8 mouse cellular contexts compared by ENCODE assay signal in genomic region chr11:97025721-97026344, GRCm38 (mm10). TPM values are rescaled to one million over a fixed set of nuclear protein-coding genes. Genes with fewer than 3 reads are reported as not detected.
DNase-seq lines count a peak whose midpoint lies in the region; ATAC-seq and TF ChIP-seq lines count a peak whose summit lies in the region.

No protein-coding gene starts in this region.

- H3K27me3 ChIP-seq in CH12.LX (replicated peaks): no peaks in the 10 kb centered on the region
- peaks cover 44% of the 10 kb centered on the region for H3K27me3 ChIP-seq in forebrain, embryonic 11.5 days (ENCODE audit: control insufficient read depth, insufficient read depth, low read length)
- peaks cover 46% of the 10 kb centered on the region for H3K27me3 ChIP-seq in heart, postnatal 0 days (ENCODE audit: control insufficient read depth, insufficient read depth, low read length)
- peaks cover 41% of the 10 kb centered on the region for H3K27me3 ChIP-seq in liver, embryonic 16.5 days (ENCODE audit: control insufficient read depth, insufficient read depth, low read depth, low read length)
- peaks cover 45% of the 10 kb centered on the region for H3K27me3 ChIP-seq in neural tube, embryonic 12.5 days (replicated peaks)
- H3K27me3 ChIP-seq in testis, adult 2 months (ENCODE audit: control insufficient read depth, insufficient read depth, low read length): peaks cover 3% of the 10 kb centered on the region

- peak overlapping the region; percentile 98 for H3K27ac ChIP-seq in CH12.LX (ENCODE audit: insufficient read depth, low read depth)
- no peak overlapping the region for H3K27ac ChIP-seq in forebrain, embryonic 11.5 days (ENCODE audit: low read depth, low read length)
- peak overlapping the region; percentile 57 for H3K27ac ChIP-seq in heart, postnatal 0 days (ENCODE audit: low read depth)
- H3K27ac ChIP-seq in liver, embryonic 16.5 days (ENCODE audit: low read length): no peak overlapping the region
- no peak overlapping the region for H3K27ac ChIP-seq in neural tube, embryonic 12.5 days
- no peak overlapping the region for H3K27ac ChIP-seq in testis, adult 2 months (ENCODE audit: control insufficient read depth, insufficient read depth, low read depth, low read length)

- peak; percentile 96 for DNase-seq in CH12.LX (ENCODE audit: extremely low read depth)
- peak; percentile 78 for DNase-seq in c-Kit-positive CD71-positive TER-119-negative erythroid progenitor cells, embryonic 14.5 days (ENCODE audit: low read depth)
- peak; percentile 93 for DNase-seq in forebrain, embryonic 11.5 days (ENCODE audit: low spot score)
- DNase-seq in heart, postnatal 0 days (ENCODE audit: low spot score): peak; percentile 88
- DNase-seq in kidney, postnatal 36 days: peak; percentile 87 to 94

- TF ChIP-seq POLR2A in CH12.LX (IDR thresholded peaks at IDR 0.05; ENCODE audit: low read depth, low read length): peak; percentile 80
- TF ChIP-seq POLR2A in testis, adult 2 months (IDR thresholded peaks at IDR 0.05; ENCODE audit: control insufficient read depth, low read depth, low read length): no peak

- H3K9me3 ChIP-seq in CH12.LX (replicated peaks; ENCODE audit: low read length): no peaks in the 10 kb centered on the region
- no peaks in the 10 kb centered on the region for H3K9me3 ChIP-seq in forebrain, embryonic 11.5 days (ENCODE audit: control insufficient read depth, low read length)
- H3K9me3 ChIP-seq in heart, postnatal 0 days (replicated peaks; ENCODE audit: control insufficient read depth, low read length): no peaks in the 10 kb centered on the region
- no peaks in the 10 kb centered on the region for H3K9me3 ChIP-seq in liver, embryonic 16.5 days (replicated peaks; ENCODE audit: control insufficient read depth, low read length)
- H3K9me3 ChIP-seq in neural tube, embryonic 12.5 days: no peaks in the 10 kb centered on the region

- no peak; the same call in none of the 2 replicates for TF ChIP-seq RAD21 in CH12.LX (IDR thresholded peaks at IDR 0.05; ENCODE audit: low read depth, low read length)

- H3K4me3 ChIP-seq in CH12.LX (replicated peaks in 1 of 3; ENCODE audit: low read depth in 2 of 3, low read length in 2 of 3, poor library complexity in 1 of 3): peak overlapping the region; percentile 56 to 58 (median 57)
- H3K4me3 ChIP-seq in forebrain, embryonic 11.5 days (ENCODE audit: low read depth, low read length): peak overlapping the region; percentile 20; the same call in 1 of the 2 replicates
- H3K4me3 ChIP-seq in heart, postnatal 0 days (ENCODE audit: low read depth, low read length): peak overlapping the region; percentile 34
- peak overlapping the region; percentile 25 for H3K4me3 ChIP-seq in liver, embryonic 16.5 days (ENCODE audit: low read depth, low read length)
- H3K4me3 ChIP-seq in neural tube, embryonic 12.5 days: peak overlapping the region; percentile 17
- peak overlapping the region; percentile 32 for H3K4me3 ChIP-seq in testis, adult 2 months (ENCODE audit: control insufficient read depth, low read depth, low read length)

- peaks cover 8 to 55% of the 10 kb centered on the region in 2 experiments for H3K4me1 ChIP-seq in CH12.LX (ENCODE audit: control insufficient read depth in 1 of 2, insufficient read depth in 2 of 2)
- H3K4me1 ChIP-seq in forebrain, embryonic 11.5 days (replicated peaks; ENCODE audit: control insufficient read depth, insufficient read depth, low read length): peaks cover 20% of the 10 kb centered on the region
- peaks cover 13% of the 10 kb centered on the region; the same call in 1 of the 2 replicates for H3K4me1 ChIP-seq in heart, postnatal 0 days (ENCODE audit: control insufficient read depth, insufficient read depth)
- peaks cover 25% of the 10 kb centered on the region for H3K4me1 ChIP-seq in liver, embryonic 16.5 days (ENCODE audit: control insufficient read depth, low read depth, low read length)
- peaks cover 31% of the 10 kb centered on the region for H3K4me1 ChIP-seq in neural tube, embryonic 12.5 days
- H3K4me1 ChIP-seq in testis, adult 2 months (ENCODE audit: control insufficient read depth, insufficient read depth, low read length): peaks cover 27% of the 10 kb centered on the region

- peak overlapping the region; percentile 70 for H3K4me2 ChIP-seq in CH12.LX (ENCODE audit: insufficient read depth, low read depth, poor library complexity, severe bottlenecking)
- H3K4me2 ChIP-seq in forebrain, embryonic 11.5 days (ENCODE audit: low read depth, low read length, severe bottlenecking): peak overlapping the region; percentile 48
- H3K4me2 ChIP-seq in heart, postnatal 0 days (ENCODE audit: low read depth, low read length): peak overlapping the region; percentile 64
- H3K4me2 ChIP-seq in liver, embryonic 16.5 days (ENCODE audit: low read depth, low read length): peak overlapping the region; percentile 64
- peak overlapping the region; percentile 55 for H3K4me2 ChIP-seq in neural tube, embryonic 12.5 days (replicated peaks)

- TF ChIP-seq EP300 in CH12.LX (IDR thresholded peaks at IDR 0.05; ENCODE audit: low read length): peak; percentile 49; the same call in 1 of the 2 replicates
- no peak for TF ChIP-seq EP300 in heart, postnatal 0 days (IDR thresholded peaks at IDR 0.05; ENCODE audit: low read depth)

- ATAC-seq in forebrain, embryonic 11.5 days (replicated peaks; ENCODE audit: low FRiP score): peak; percentile 59
- ATAC-seq in heart, postnatal 0 days (ENCODE audit: insufficient read depth, low read depth): peak; percentile 13; the same call in 1 of the 2 replicates
- peak; percentile 35; the same call in 1 of the 2 replicates for ATAC-seq in liver, embryonic 16.5 days (ENCODE audit: low read depth)
- ATAC-seq in neural tube, embryonic 12.5 days (ENCODE audit: low FRiP score, low read depth): peak; percentile 12; the same call in 1 of the 2 replicates

- dilution Hi-C loops in CH12.LX (cut with MboI; ENCODE audit: extremely low pct_ligation_motif_present, extremely low pct_unique_long_range_greater_than_20kb, low sequenced_read_pairs): no loop called here

- H3K36me3 ChIP-seq in CH12.LX (replicated peaks in 1 of 2; ENCODE audit: control insufficient read depth in 1 of 2, insufficient read depth in 1 of 2, low read length in 1 of 2): peaks cover 10 to 38% of the 10 kb centered on the region in 2 experiments
- H3K36me3 ChIP-seq in forebrain, embryonic 11.5 days (ENCODE audit: control insufficient read depth, insufficient read depth, low read length): no peaks in the 10 kb centered on the region
- no peaks in the 10 kb centered on the region for H3K36me3 ChIP-seq in heart, postnatal 0 days (replicated peaks; ENCODE audit: control insufficient read depth, insufficient read depth, low read length)
- H3K36me3 ChIP-seq in liver, embryonic 16.5 days (ENCODE audit: control insufficient read depth, insufficient read depth): no peaks in the 10 kb centered on the region
- H3K36me3 ChIP-seq in neural tube, embryonic 12.5 days: no peaks in the 10 kb centered on the region
- no peaks in the 10 kb centered on the region for H3K36me3 ChIP-seq in testis, adult 2 months (ENCODE audit: control insufficient read depth, insufficient read depth, low read length)

- H3K9ac ChIP-seq in CH12.LX (ENCODE audit: insufficient read depth, low read depth): peak overlapping the region; percentile 86
- peak overlapping the region; percentile 39 for H3K9ac ChIP-seq in forebrain, embryonic 11.5 days (ENCODE audit: low read length)
- peak overlapping the region; percentile 33 for H3K9ac ChIP-seq in heart, postnatal 0 days (replicated peaks; ENCODE audit: low read depth, low read length)
- no peak overlapping the region for H3K9ac ChIP-seq in liver, embryonic 16.5 days (ENCODE audit: low read depth, low read length)
- H3K9ac ChIP-seq in neural tube, embryonic 12.5 days: peak overlapping the region; percentile 44; the same call in 1 of the 2 replicates

- in situ Hi-C loops in CH12.LX (cut with MboI; ENCODE audit: low pct_ligation_motif_present, low pct_unique_long_range_greater_than_20kb, low sequenced_read_pairs): no loop called here

- WGBS in forebrain, embryonic 11.5 days: 0% methylated on average over 17 of the region's 17 CpGs
- 5% methylated on average over 17 of the region's 17 CpGs for WGBS in heart, postnatal 0 days
- 9% methylated on average over 17 of the region's 17 CpGs for WGBS in liver, embryonic 16.5 days (ENCODE audit: insufficient replicate concordance)
- WGBS in neural tube, embryonic 12.5 days: under 1% methylated on average over 17 of the region's 17 CpGs

- peak; percentile 88 to 99 for TF ChIP-seq CTCF in CH12.LX (conservative IDR thresholded peaks at IDR 0.05 in 1 of 2, IDR thresholded peaks at IDR 0.05 in 1 of 2; ENCODE audit: low read depth in 2 of 2, low read length in 2 of 2)
- TF ChIP-seq CTCF in heart, postnatal 0 days (IDR thresholded peaks at IDR 0.05; ENCODE audit: low read depth): peak; percentile 96
- peak; percentile 98 for TF ChIP-seq CTCF in testis, adult 2 months (IDR thresholded peaks at IDR 0.05; ENCODE audit: control insufficient read depth, insufficient read depth, insufficient replicate concordance, low read depth, low read length)

- peaks cover 35% of the 10 kb centered on the region for H3K79me2 ChIP-seq in CH12.LX (replicated peaks; ENCODE audit: control insufficient read depth, extremely low read depth, insufficient read depth, poor library complexity, severe bottlenecking)

RNA-seq across cellular contexts. Expression of gene Scrn2, which starts 3.9 kb away (rescaled TPM):
- total RNA-seq in CH12.LX (2012; rRNA removed) (55.8 and 63.9 TPM in 2 replicates), CH12.LX (2014; rRNA removed) (34.5 and 37.5 TPM in 2 replicates)
- 35.2 and 41.1 TPM in 2 replicates for polyA plus RNA-seq in CH12.LX (2012; ENCODE audit: insufficient read length, low read depth)
- polyA plus RNA-seq in forebrain, embryonic 11.5 days (2014; fragmentation: Nextera tagmentation; extraction: Ambion mirVana): 31.2 and 31.6 TPM in 2 replicates
- 29.3 and 31.7 TPM in 2 replicates for total RNA-seq in heart, postnatal 0 days (2014; rRNA removed; ENCODE audit: low replicate concordance)
- polyA plus RNA-seq in heart, postnatal 0 days (2015; fragmentation: Nextera tagmentation; extraction: Ambion mirVana): 16.6 and 19.0 TPM in 2 replicates
- 11.1 and 12.2 TPM in 2 replicates for polyA plus RNA-seq in liver, embryonic 16.5 days (2015; fragmentation: Nextera tagmentation; extraction: Ambion mirVana)
- polyA plus RNA-seq in neural tube, embryonic 12.5 days (2016; fragmentation: Nextera tagmentation; extraction: Ambion mirVana): 19.8 and 21.9 TPM in 2 replicates
- 8.9 and 9.4 TPM in 2 replicates for polyA plus RNA-seq in testis, adult 2 months (2012; rRNA removed)

RNA-seq across cellular contexts. Expression of gene Sp6, which starts 12.6 kb away (rescaled TPM):
- total RNA-seq in CH12.LX (2012; rRNA removed): 44.3 and 65.5 TPM in 2 replicates
- total RNA-seq in CH12.LX (2014; rRNA removed): 15.8 and 18.4 TPM in 2 replicates
- 10.0 and 10.1 TPM in 2 replicates for polyA plus RNA-seq in CH12.LX (2012; ENCODE audit: insufficient read length, low read depth)
- 0.17 TPM in 1 of 2 replicates, not detected in the other for polyA plus RNA-seq in forebrain, embryonic 11.5 days (2014; fragmentation: Nextera tagmentation; extraction: Ambion mirVana)
- total RNA-seq in heart, postnatal 0 days (2014; rRNA removed; ENCODE audit: low replicate concordance): 0.04 and 0.19 TPM in 2 replicates
- polyA plus RNA-seq in heart, postnatal 0 days (2015; fragmentation: Nextera tagmentation; extraction: Ambion mirVana): 0.08 TPM in 1 of 2 replicates, not detected in the other
- not detected in 2 replicates for polyA plus RNA-seq in liver, embryonic 16.5 days (2015; fragmentation: Nextera tagmentation; extraction: Ambion mirVana)
- polyA plus RNA-seq in neural tube, embryonic 12.5 days (2016; fragmentation: Nextera tagmentation; extraction: Ambion mirVana): 0.23 and 0.34 TPM in 2 replicates
- 0.22 and 0.32 TPM in 2 replicates for polyA plus RNA-seq in testis, adult 2 months (2012; rRNA removed)

RNA-seq across cellular contexts. Expression of gene Lrrc46, which starts 15.4 kb away (rescaled TPM):
- 0.38 and 0.46 TPM in 2 replicates for total RNA-seq in CH12.LX (2012; rRNA removed)
- total RNA-seq in CH12.LX (2014; rRNA removed): 0.23 TPM in 1 of 2 replicates, not detected in the other
- polyA plus RNA-seq in CH12.LX (2012; ENCODE audit: insufficient read length, low read depth): 0.91 and 1.0 TPM in 2 replicates
- polyA plus RNA-seq in forebrain, embryonic 11.5 days (2014; fragmentation: Nextera tagmentation; extraction: Ambion mirVana): 3.8 and 4.2 TPM in 2 replicates
- 0.80 TPM in 1 of 2 replicates, not detected in the other for total RNA-seq in heart, postnatal 0 days (2014; rRNA removed; ENCODE audit: low replicate concordance)
- 0.53 and 0.65 TPM in 2 replicates for polyA plus RNA-seq in heart, postnatal 0 days (2015; fragmentation: Nextera tagmentation; extraction: Ambion mirVana)
- polyA plus RNA-seq in liver, embryonic 16.5 days (2015; fragmentation: Nextera tagmentation; extraction: Ambion mirVana): 0.40 and 0.41 TPM in 2 replicates
- 2.2 and 2.9 TPM in 2 replicates for polyA plus RNA-seq in neural tube, embryonic 12.5 days (2016; fragmentation: Nextera tagmentation; extraction: Ambion mirVana)
- polyA plus RNA-seq in testis, adult 2 months (2012; rRNA removed): 795 and 824 TPM in 2 replicates

RNA-seq across cellular contexts. Expression of gene Mrpl10, which starts 15.5 kb away (rescaled TPM):
- 111 and 119 TPM in 2 replicates for total RNA-seq in CH12.LX (2012; rRNA removed)
- 93.2 and 104 TPM in 2 replicates for total RNA-seq in CH12.LX (2014; rRNA removed)
- 110 and 132 TPM in 2 replicates for polyA plus RNA-seq in CH12.LX (2012; ENCODE audit: insufficient read length, low read depth)
- 76.4 and 76.6 TPM in 2 replicates for polyA plus RNA-seq in forebrain, embryonic 11.5 days (2014; fragmentation: Nextera tagmentation; extraction: Ambion mirVana)
- total RNA-seq in heart, postnatal 0 days (2014; rRNA removed; ENCODE audit: low replicate concordance): 77.7 and 81.2 TPM in 2 replicates
- polyA plus RNA-seq in heart, postnatal 0 days (2015; fragmentation: Nextera tagmentation; extraction: Ambion mirVana): 67.0 and 67.3 TPM in 2 replicates
- 28.8 and 33.5 TPM in 2 replicates for polyA plus RNA-seq in liver, embryonic 16.5 days (2015; fragmentation: Nextera tagmentation; extraction: Ambion mirVana)
- polyA plus RNA-seq in neural tube, embryonic 12.5 days (2016; fragmentation: Nextera tagmentation; extraction: Ambion mirVana): 66.9 and 68.3 TPM in 2 replicates
- 41.7 and 47.6 TPM in 2 replicates for polyA plus RNA-seq in testis, adult 2 months (2012; rRNA removed)

RNA-seq across cellular contexts. Expression of gene Osbpl7, which starts 24.6 kb away (rescaled TPM):
- 14.2 and 17.6 TPM in 2 replicates for total RNA-seq in CH12.LX (2012; rRNA removed)
- total RNA-seq in CH12.LX (2014; rRNA removed): 6.6 and 7.4 TPM in 2 replicates
- polyA plus RNA-seq in CH12.LX (2012; ENCODE audit: insufficient read length, low read depth): 22.1 and 24.4 TPM in 2 replicates
- polyA plus RNA-seq in forebrain, embryonic 11.5 days (2014; fragmentation: Nextera tagmentation; extraction: Ambion mirVana): 6.7 and 7.7 TPM in 2 replicates
- total RNA-seq in heart, postnatal 0 days (2014; rRNA removed; ENCODE audit: low replicate concordance): 8.6 and 10.6 TPM in 2 replicates
- polyA plus RNA-seq in heart, postnatal 0 days (2015; fragmentation: Nextera tagmentation; extraction: Ambion mirVana): 2.7 and 3.0 TPM in 2 replicates
- polyA plus RNA-seq in liver, embryonic 16.5 days (2015; fragmentation: Nextera tagmentation; extraction: Ambion mirVana): 2.6 and 3.6 TPM in 2 replicates
- 11.1 and 11.4 TPM in 2 replicates for polyA plus RNA-seq in neural tube, embryonic 12.5 days (2016; fragmentation: Nextera tagmentation; extraction: Ambion mirVana)
- polyA plus RNA-seq in testis, adult 2 months (2012; rRNA removed): 75.7 and 82.3 TPM in 2 replicates

Comparison
In these comparisons a context has a peak if more than half of its experiments do, and no peak if none do; other contexts are left out.
1. H3K27ac ChIP-seq: peak in CH12.LX (single experiment) and heart, postnatal 0 days (single experiment); none in forebrain, embryonic 11.5 days (single experiment), liver, embryonic 16.5 days (single experiment), neural tube, embryonic 12.5 days (single experiment) and testis, adult 2 months (single experiment).
2. RNA of gene Lrrc46, which starts 15.4 kb away (polyA plus RNA-seq): 795 to 824 TPM in testis, adult 2 months; 3.8 to 4.2 TPM in forebrain, embryonic 11.5 days, 2.2 to 2.9 TPM in neural tube, embryonic 12.5 days, 0.91 to 1.0 TPM in CH12.LX, 0.53 to 0.65 TPM in heart, postnatal 0 days and 0.40 to 0.41 TPM in liver, embryonic 16.5 days; every median in the first group is over 100 times any median in the second.
3. Peak in every context shown above with its lines, with median percentiles within 50 percentile points of each other: DNase-seq, H3K4me2 ChIP-seq, H3K4me3 ChIP-seq, CTCF ChIP-seq and ATAC-seq.